Mouse (Mus musculus): ENCODE measurements at regions not wholly inside any gene's neighbourhood (a gene's known extent, or its start where the extent isn't known, plus 50 kb on each side); places are given as distances from the start of the nearest gene placed in this dataset.

GRCm38 (mm10) chr1:92776353-92776752 is 55.1 kb upstream of the Gpc1 start:
- 85% methylated on average over 4 of the region's 4 CpGs for WGBS
- Histone ChIP-seq H3K4me3 (ENCODE audit: low read depth, low read length) (no peak overlapping the region), H3K27me3 (ENCODE audit: control insufficient read depth, insufficient read depth, low read length) (no peaks in the 10 kb centered on the region), H3K4me2 (ENCODE audit: low read depth, low read length) (no peak overlapping the region), H3K9me3 (ENCODE audit: control insufficient read depth, low read length) (no peaks in the 10 kb centered on the region), H3K4me1 (ENCODE audit: control insufficient read depth, insufficient read depth, low read length) (no peaks in the 10 kb centered on the region), H3K9ac (replicated peaks; ENCODE audit: low read depth, low read length) (no peak overlapping the region), H3K27ac (ENCODE audit: low read depth, low read length) (no peak overlapping the region), H3K36me3 (ENCODE audit: control insufficient read depth, insufficient read depth, low read length) (no peaks in the 10 kb centered on the region)
- no peak for ATAC-seq (ENCODE audit: low read depth)

- WGBS: 90% methylated on average over 3 of the region's 3 CpGs
Observed at GRCm38 (mm10) chr1:92775908-92776307, 55.5 kb upstream of the Gpc1 start.

DNA sequence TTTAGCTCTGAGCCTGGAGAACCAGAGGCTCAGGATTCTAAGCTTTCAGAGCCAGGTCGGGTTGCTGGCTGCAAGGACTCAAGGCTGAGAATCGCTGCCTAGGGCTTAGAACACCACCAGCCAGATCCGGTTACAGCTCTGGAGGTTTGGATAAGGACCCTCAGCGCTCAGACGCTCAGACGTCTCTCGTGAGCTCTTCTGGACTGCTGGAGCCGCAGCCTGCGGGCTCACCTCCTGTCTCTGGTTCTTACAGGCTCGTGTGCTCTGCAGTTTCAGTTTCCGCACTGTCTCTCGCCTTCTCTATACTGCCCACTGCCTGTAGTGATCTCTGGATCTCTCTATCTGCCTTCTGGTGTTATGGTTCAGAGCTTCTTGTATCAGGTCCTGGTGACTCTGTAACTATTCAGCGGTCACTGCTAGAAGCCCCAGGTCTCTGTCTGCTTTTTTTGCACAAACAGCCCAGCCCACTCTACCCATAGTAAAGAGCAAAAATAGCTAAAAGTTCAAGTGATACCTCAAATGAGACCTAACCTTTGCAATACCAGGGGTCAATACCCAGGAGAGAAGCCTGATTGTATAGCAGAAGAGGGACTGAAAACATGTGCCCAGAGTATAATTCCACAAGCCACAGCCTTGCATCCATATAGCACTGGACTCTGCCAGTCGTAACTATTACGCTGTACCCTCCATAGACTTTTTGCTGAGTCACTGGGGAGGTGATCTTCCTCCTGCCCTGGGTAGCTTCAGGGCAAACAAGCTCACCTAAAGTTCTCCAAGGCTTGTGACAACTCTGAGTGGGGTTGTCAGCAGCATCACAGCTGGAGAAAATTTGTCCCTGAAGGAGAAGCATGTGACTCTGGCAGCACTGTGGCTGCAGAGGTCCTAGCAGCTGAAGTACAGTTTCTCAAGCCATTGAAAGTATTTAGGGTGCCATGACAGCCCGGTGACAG is 56.4 kb upstream of the Gpc1 start:
- H3K27me3 ChIP-seq (ENCODE audit: control insufficient read depth, insufficient read depth, low read length): no peaks in the 10 kb centered on the region
- H3K27ac ChIP-seq (ENCODE audit: low read depth, low read length): no peak overlapping the region
- no peak overlapping the region for H3K4me2 ChIP-seq (ENCODE audit: low read depth, low read length)
- WGBS: 49% methylated on average over 16 of the region's 16 CpGs
- H3K36me3 ChIP-seq (ENCODE audit: control insufficient read depth, insufficient read depth, low read length): no peaks in the 10 kb centered on the region
- H3K4me1 ChIP-seq (ENCODE audit: control insufficient read depth, insufficient read depth, low read length): no peaks in the 10 kb centered on the region
- no peaks in the 10 kb centered on the region for H3K9me3 ChIP-seq (ENCODE audit: control insufficient read depth, low read length)
- no peak overlapping the region for H3K9ac ChIP-seq (replicated peaks; ENCODE audit: low read depth, low read length)
- ATAC-seq (ENCODE audit: low read depth): no peak
- H3K4me3 ChIP-seq (ENCODE audit: low read depth, low read length): no peak overlapping the region

More at GRCm38 (mm10) chr1:92775908-92776307, 55.5 kb upstream of the Gpc1 start:
- no peak for ATAC-seq (ENCODE audit: low read depth)
- Histone ChIP-seq H3K36me3 (ENCODE audit: control insufficient read depth, insufficient read depth, low read length) (no peaks in the 10 kb centered on the region), H3K27ac (ENCODE audit: low read depth, low read length) (no peak overlapping the region), H3K9me3 (ENCODE audit: control insufficient read depth, low read length) (no peaks in the 10 kb centered on the region), H3K9ac (replicated peaks; ENCODE audit: low read depth, low read length) (no peak overlapping the region), H3K4me2 (ENCODE audit: low read depth, low read length) (no peak overlapping the region), H3K4me1 (ENCODE audit: control insufficient read depth, insufficient read depth, low read length) (no peaks in the 10 kb centered on the region), H3K4me3 (ENCODE audit: low read depth, low read length) (no peak overlapping the region), H3K27me3 (ENCODE audit: control insufficient read depth, insufficient read depth, low read length) (no peaks in the 10 kb centered on the region)

- no peak for ATAC-seq (ENCODE audit: low read depth)
- WGBS: 64% methylated on average over 3 of the region's 3 CpGs
Observed at GRCm38 (mm10) chr1:92774006-92774405, 57.4 kb upstream of the Gpc1 start.

DNA sequence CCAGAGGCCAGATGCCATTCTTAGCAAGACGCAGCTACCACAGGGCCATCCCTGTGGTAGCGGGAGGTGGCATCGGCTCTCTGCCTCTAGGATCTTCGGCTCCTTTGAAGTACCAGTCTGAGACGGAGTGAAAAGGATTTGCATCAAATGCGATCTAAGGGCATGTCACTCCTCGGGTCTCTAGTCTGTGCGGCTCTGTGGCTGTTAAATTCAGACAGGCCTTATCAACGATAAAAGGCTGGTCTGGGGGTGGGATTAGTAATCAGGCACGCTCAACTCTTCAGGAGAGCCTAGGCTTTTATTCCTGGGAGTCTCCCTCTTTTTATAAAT is 58.7 kb upstream of the Gpc1 start:
- 71% methylated on average over 10 of the region's 10 CpGs for WGBS
- Histone ChIP-seq H3K36me3 (ENCODE audit: control insufficient read depth, insufficient read depth, low read length) (no peaks in the 10 kb centered on the region), H3K4me3 (ENCODE audit: low read depth, low read length) (no peak overlapping the region), H3K27ac (ENCODE audit: low read depth, low read length) (no peak overlapping the region), H3K4me1 (ENCODE audit: control insufficient read depth, insufficient read depth, low read length) (no peaks in the 10 kb centered on the region), H3K27me3 (ENCODE audit: control insufficient read depth, insufficient read depth, low read length) (no peaks in the 10 kb centered on the region), H3K4me2 (ENCODE audit: low read depth, low read length) (no peak overlapping the region), H3K9me3 (ENCODE audit: control insufficient read depth, low read length) (no peaks in the 10 kb centered on the region), H3K9ac (replicated peaks; ENCODE audit: low read depth, low read length) (no peak overlapping the region)
- no peak for ATAC-seq (ENCODE audit: low read depth)

More at GRCm38 (mm10) chr1:92774006-92774405, 57.4 kb upstream of the Gpc1 start:
- H3K27ac ChIP-seq (ENCODE audit: low read depth, low read length): no peak overlapping the region
- H3K4me3 ChIP-seq (ENCODE audit: low read depth, low read length): no peak overlapping the region
- no peaks in the 10 kb centered on the region for H3K36me3 ChIP-seq (ENCODE audit: control insufficient read depth, insufficient read depth, low read length)
- H3K4me2 ChIP-seq (ENCODE audit: low read depth, low read length): no peak overlapping the region
- H3K9ac ChIP-seq (replicated peaks; ENCODE audit: low read depth, low read length): no peak overlapping the region
- H3K9me3 ChIP-seq (ENCODE audit: control insufficient read depth, low read length): no peaks in the 10 kb centered on the region
- H3K27me3 ChIP-seq (ENCODE audit: control insufficient read depth, insufficient read depth, low read length): no peaks in the 10 kb centered on the region
- H3K4me1 ChIP-seq (ENCODE audit: control insufficient read depth, insufficient read depth, low read length): no peaks in the 10 kb centered on the region

- H3K9me3 ChIP-seq (ENCODE audit: control insufficient read depth, low read length): no peaks in the 10 kb centered on the region
- no peak overlapping the region for H3K27ac ChIP-seq (ENCODE audit: low read depth, low read length)
- no peak overlapping the region for H3K4me3 ChIP-seq (ENCODE audit: low read depth, low read length)
- H3K9ac ChIP-seq (replicated peaks; ENCODE audit: low read depth, low read length): no peak overlapping the region
- no peak for ATAC-seq (ENCODE audit: low read depth)
- no peaks in the 10 kb centered on the region for H3K4me1 ChIP-seq (ENCODE audit: control insufficient read depth, insufficient read depth, low read length)
- H3K27me3 ChIP-seq (ENCODE audit: control insufficient read depth, insufficient read depth, low read length): no peaks in the 10 kb centered on the region
- H3K4me2 ChIP-seq (ENCODE audit: low read depth, low read length): no peak overlapping the region
- WGBS: 89% methylated on average over 9 of the region's 9 CpGs
- no peaks in the 10 kb centered on the region for H3K36me3 ChIP-seq (ENCODE audit: control insufficient read depth, insufficient read depth, low read length)
Observed at GRCm38 (mm10) chr1:92772101-92772783, 59.2 kb upstream of the Gpc1 start.

DNA sequence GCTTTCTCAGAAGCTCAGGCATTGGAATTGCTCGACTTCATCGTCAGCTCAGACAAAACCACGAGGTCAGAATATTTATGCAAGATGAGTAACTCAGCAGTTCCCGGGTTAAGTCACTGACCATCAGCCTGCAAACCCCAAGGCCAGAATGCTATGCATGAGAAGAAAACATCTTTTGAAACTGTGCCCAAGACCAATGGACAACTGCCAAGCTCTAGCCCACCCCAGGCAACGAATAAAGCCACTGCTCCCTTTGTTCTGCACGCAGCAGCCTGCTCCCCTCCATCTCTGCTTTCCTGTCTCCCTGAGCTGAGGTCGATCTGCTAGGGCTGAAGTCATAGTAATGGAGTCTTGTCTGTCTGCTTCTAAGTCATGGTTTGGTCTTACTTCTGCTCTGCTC is 61.7 kb upstream of the Gpc1 start:
- Histone ChIP-seq H3K27me3 (ENCODE audit: control insufficient read depth, insufficient read depth, low read length) (no peaks in the 10 kb centered on the region), H3K4me3 (ENCODE audit: low read depth, low read length) (no peak overlapping the region), H3K4me2 (ENCODE audit: low read depth, low read length) (no peak overlapping the region), H3K4me1 (ENCODE audit: control insufficient read depth, insufficient read depth, low read length) (no peaks in the 10 kb centered on the region), H3K36me3 (ENCODE audit: control insufficient read depth, insufficient read depth, low read length) (no peaks in the 10 kb centered on the region), H3K27ac (ENCODE audit: low read depth, low read length) (no peak overlapping the region), H3K9me3 (ENCODE audit: control insufficient read depth, low read length) (no peaks in the 10 kb centered on the region), H3K9ac (replicated peaks; ENCODE audit: low read depth, low read length) (no peak overlapping the region)
- ATAC-seq (ENCODE audit: low read depth): no peak
- WGBS: 48% methylated on average over 7 of the region's 7 CpGs

GRCm38 (mm10) chr1:92769156-92769555 is 62.3 kb upstream of the Gpc1 start:
- Histone ChIP-seq H3K9ac (replicated peaks; ENCODE audit: low read depth, low read length) (no peak overlapping the region), H3K4me3 (ENCODE audit: low read depth, low read length) (no peak overlapping the region), H3K27me3 (ENCODE audit: control insufficient read depth, insufficient read depth, low read length) (no peaks in the 10 kb centered on the region), H3K27ac (ENCODE audit: low read depth, low read length) (no peak overlapping the region), H3K4me2 (ENCODE audit: low read depth, low read length) (no peak overlapping the region), H3K4me1 (ENCODE audit: control insufficient read depth, insufficient read depth, low read length) (no peaks in the 10 kb centered on the region), H3K36me3 (ENCODE audit: control insufficient read depth, insufficient read depth, low read length) (no peaks in the 10 kb centered on the region), H3K9me3 (ENCODE audit: control insufficient read depth, low read length) (no peaks in the 10 kb centered on the region)
- ATAC-seq (ENCODE audit: low read depth): no peak
- 76% methylated on average over 4 of the region's 4 CpGs for WGBS

GRCm38 (mm10) chr1:92766496-92766895 is 64.9 kb upstream of the Gpc1 start:
- Histone ChIP-seq H3K4me1 (ENCODE audit: control insufficient read depth, insufficient read depth, low read length) (no peaks in the 10 kb centered on the region), H3K27me3 (ENCODE audit: control insufficient read depth, insufficient read depth, low read length) (no peaks in the 10 kb centered on the region), H3K36me3 (ENCODE audit: control insufficient read depth, insufficient read depth, low read length) (no peaks in the 10 kb centered on the region), H3K4me3 (ENCODE audit: low read depth, low read length) (no peak overlapping the region), H3K27ac (ENCODE audit: low read depth, low read length) (no peak overlapping the region), H3K9ac (replicated peaks; ENCODE audit: low read depth, low read length) (no peak overlapping the region), H3K4me2 (ENCODE audit: low read depth, low read length) (no peak overlapping the region), H3K9me3 (ENCODE audit: control insufficient read depth, low read length) (no peaks in the 10 kb centered on the region)
- ATAC-seq (ENCODE audit: low read depth): no peak
- WGBS: 80% methylated on average over 7 of the region's 7 CpGs

All from neural tube, embryonic 14.5 days (tissue).